ENCODE assay signal across 8 mouse cellular contexts in the genomic region with DNA sequence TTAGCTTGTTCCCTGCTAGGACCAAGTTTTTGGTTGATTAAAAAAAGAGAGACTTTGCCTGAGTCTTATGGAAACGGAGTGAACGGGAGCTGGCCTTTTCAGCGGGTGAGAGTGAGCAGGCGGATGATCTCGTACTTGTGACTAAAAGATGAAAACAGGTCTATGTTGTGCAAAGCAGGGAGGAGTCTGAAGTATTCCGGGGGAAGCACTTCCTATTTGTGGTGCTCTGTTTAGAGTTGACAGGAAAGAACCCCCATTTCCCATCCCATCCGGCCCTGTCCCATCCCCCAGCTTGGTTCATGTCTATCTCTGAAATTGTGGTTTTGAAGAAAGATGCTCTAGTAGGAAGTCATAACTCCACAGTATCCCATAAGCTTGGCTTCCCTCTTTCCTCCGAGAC. TPM values are rescaled to one million over a fixed set of nuclear protein-coding genes. Genes with fewer than 3 reads are reported as not detected.
A peak's percentile ranks its signal among the peaks of the same experiment; 100 is the strongest.
DNase-seq lines count a peak whose midpoint lies in the region; ATAC-seq and TF ChIP-seq lines count a peak whose summit lies in the region.

No protein-coding gene starts in this region.

- peaks cover 13% of the 10 kb centered on the region for H3K4me1 ChIP-seq in liver, adult 2 months (ENCODE audit: control insufficient read depth, insufficient read depth, low read length)
- H3K4me1 ChIP-seq in embryonic facial prominence, embryonic 13.5 days: peaks cover 21% of the 10 kb centered on the region
- H3K4me1 ChIP-seq in intestine, embryonic 16.5 days (ENCODE audit: control insufficient read depth, insufficient read depth, low read length): peaks cover 11% of the 10 kb centered on the region
- H3K4me1 ChIP-seq in neural tube, embryonic 14.5 days (ENCODE audit: control insufficient read depth, insufficient read depth, low read length): peaks cover 10% of the 10 kb centered on the region

- TF ChIP-seq POLR2A in liver, adult 2 months (IDR thresholded peaks at IDR 0.05; ENCODE audit: extremely low read depth, insufficient read depth, low read length): no peak

- ATAC-seq in embryonic facial prominence, embryonic 13.5 days (ENCODE audit: insufficient number of reproducible peaks, insufficient read depth, low FRiP score, low TSS enrichment, low read depth): no peak
- no peak for ATAC-seq in intestine, embryonic 16.5 days
- ATAC-seq in neural tube, embryonic 14.5 days (ENCODE audit: low read depth): no peak

- DNase-seq in liver, adult 2 months (ENCODE audit: extremely low read depth, low read depth, low spot score): no peak
- no peak for DNase-seq in liver
- no peak for DNase-seq in urinary bladder, postnatal 10 days (ENCODE audit: low spot score)
- no peak for DNase-seq in ovary, adult 18-20 months (ENCODE audit: low spot score)
- no peak for DNase-seq in right cerebral cortex, postnatal 25 days

- peak overlapping the region; percentile 98 for H3K4me2 ChIP-seq in embryonic facial prominence, embryonic 13.5 days
- peak overlapping the region; percentile 72 for H3K4me2 ChIP-seq in intestine, embryonic 16.5 days (ENCODE audit: low read depth, low read length)
- H3K4me2 ChIP-seq in neural tube, embryonic 14.5 days (ENCODE audit: low read depth, low read length): peak overlapping the region; percentile 71

- TF ChIP-seq CTCF in liver, adult 2 months (IDR thresholded peaks at IDR 0.05; ENCODE audit: low read depth, low read length): no peak

- peak overlapping the region; percentile 97 for H3K9ac ChIP-seq in liver, adult 2 months (ENCODE audit: low read depth, low read length)
- peak overlapping the region; percentile 87 for H3K9ac ChIP-seq in embryonic facial prominence, embryonic 13.5 days
- peak overlapping the region; percentile 89 for H3K9ac ChIP-seq in intestine, embryonic 16.5 days (ENCODE audit: low read depth, low read length)
- peak overlapping the region; percentile 72; the same call in 1 of the 2 replicates for H3K9ac ChIP-seq in neural tube, embryonic 14.5 days (replicated peaks; ENCODE audit: low read depth, low read length)

- H3K27me3 ChIP-seq in liver, adult 2 months (ENCODE audit: control insufficient read depth, insufficient read depth, low read length): no peaks in the 10 kb centered on the region
- H3K27me3 ChIP-seq in embryonic facial prominence, embryonic 13.5 days: no peaks in the 10 kb centered on the region
- no peaks in the 10 kb centered on the region for H3K27me3 ChIP-seq in intestine, embryonic 16.5 days (replicated peaks; ENCODE audit: control insufficient read depth, insufficient read depth, low read length)
- H3K27me3 ChIP-seq in neural tube, embryonic 14.5 days (ENCODE audit: control insufficient read depth, insufficient read depth, low read length): no peaks in the 10 kb centered on the region

- H3K27ac ChIP-seq in liver, adult 2 months (replicated peaks; ENCODE audit: insufficient read depth, low read depth, low read length): peak overlapping the region; percentile 98
- H3K27ac ChIP-seq in embryonic facial prominence, embryonic 13.5 days: no peak overlapping the region
- H3K27ac ChIP-seq in intestine, embryonic 16.5 days (ENCODE audit: low read length): no peak overlapping the region
- no peak overlapping the region for H3K27ac ChIP-seq in neural tube, embryonic 14.5 days (ENCODE audit: low read depth, low read length)

- peaks cover 21% of the 10 kb centered on the region for H3K36me3 ChIP-seq in liver, adult 2 months (ENCODE audit: control insufficient read depth, insufficient read depth, low read length)
- H3K36me3 ChIP-seq in embryonic facial prominence, embryonic 13.5 days: peaks cover 21% of the 10 kb centered on the region
- H3K36me3 ChIP-seq in intestine, embryonic 16.5 days (ENCODE audit: control insufficient read depth, insufficient read depth, low read length): peaks cover 11% of the 10 kb centered on the region; the same call in 1 of the 2 replicates
- peaks cover 3% of the 10 kb centered on the region; the same call in 1 of the 2 replicates for H3K36me3 ChIP-seq in neural tube, embryonic 14.5 days (ENCODE audit: control insufficient read depth, insufficient read depth, low read length)

- H3K4me3 ChIP-seq in liver, adult 2 months (ENCODE audit: insufficient read depth, low read depth, low read length): peak overlapping the region; percentile 97
- peak overlapping the region; percentile 99 for H3K4me3 ChIP-seq in embryonic facial prominence, embryonic 13.5 days
- H3K4me3 ChIP-seq in intestine, embryonic 16.5 days (ENCODE audit: low read length): peak overlapping the region; percentile 93
- H3K4me3 ChIP-seq in neural tube, embryonic 14.5 days (ENCODE audit: low read depth, low read length): peak overlapping the region; percentile 96

- no peaks in the 10 kb centered on the region for H3K9me3 ChIP-seq in embryonic facial prominence, embryonic 13.5 days
- no peaks in the 10 kb centered on the region for H3K9me3 ChIP-seq in intestine, embryonic 16.5 days (ENCODE audit: control insufficient read depth, low read length)
- H3K9me3 ChIP-seq in neural tube, embryonic 14.5 days (ENCODE audit: control insufficient read depth, low read length): no peaks in the 10 kb centered on the region

- WGBS in liver, adult 2 months: 5% methylated on average over 8 of the region's 8 CpGs
- WGBS in embryonic facial prominence, embryonic 13.5 days: 26% methylated on average over 8 of the region's 8 CpGs
- WGBS in intestine, embryonic 16.5 days: 21% methylated on average over 8 of the region's 8 CpGs
- 38% methylated on average over 8 of the region's 8 CpGs for WGBS in neural tube, embryonic 14.5 days

- H3K79me2 ChIP-seq in liver, adult 2 months (ENCODE audit: control insufficient read depth, insufficient read depth, low read length): peaks cover 32% of the 10 kb centered on the region

RNA-seq across cellular contexts. Expression of a gene that starts 1.1 kb away (rescaled TPM):
- 42.0 and 44.5 TPM in 2 replicates for total RNA-seq in liver, adult 2 months (2014; rRNA removed)
- polyA plus RNA-seq in liver, adult 2 months (2012; rRNA removed): 42.8 and 55.1 TPM in 2 replicates
- 46.1 and 47.8 TPM in 2 replicates for polyA plus RNA-seq in embryonic facial prominence, embryonic 13.5 days (2015; fragmentation: Nextera tagmentation; extraction: Ambion mirVana)
- polyA plus RNA-seq in intestine, embryonic 16.5 days (2015; fragmentation: Nextera tagmentation; extraction: Ambion mirVana): 76.1 and 80.0 TPM in 2 replicates
- polyA plus RNA-seq in neural tube, embryonic 14.5 days (2014; fragmentation: Nextera tagmentation; extraction: Ambion mirVana): 42.2 and 46.8 TPM in 2 replicates

RNA-seq across cellular contexts. Expression of a gene that starts 18.2 kb away (rescaled TPM):
- total RNA-seq in liver, adult 2 months (2014; rRNA removed): 5.1 and 6.0 TPM in 2 replicates
- 13.6 and 14.4 TPM in 2 replicates for polyA plus RNA-seq in liver, adult 2 months (2012; rRNA removed)
- 2.1 TPM in 2 replicates for polyA plus RNA-seq in embryonic facial prominence, embryonic 13.5 days (2015; fragmentation: Nextera tagmentation; extraction: Ambion mirVana)
- 1.6 TPM in 2 replicates for polyA plus RNA-seq in intestine, embryonic 16.5 days (2015; fragmentation: Nextera tagmentation; extraction: Ambion mirVana)
- polyA plus RNA-seq in neural tube, embryonic 14.5 days (2014; fragmentation: Nextera tagmentation; extraction: Ambion mirVana): 5.3 and 5.4 TPM in 2 replicates

RNA-seq across cellular contexts. Expression of a gene that starts 18.5 kb away (rescaled TPM):
- not detected in 2 replicates for total RNA-seq in liver, adult 2 months (2014; rRNA removed)
- polyA plus RNA-seq in liver, adult 2 months (2012; rRNA removed): 0.10 TPM in 1 of 2 replicates, not detected in the other
- 0.40 and 0.49 TPM in 2 replicates for polyA plus RNA-seq in embryonic facial prominence, embryonic 13.5 days (2015; fragmentation: Nextera tagmentation; extraction: Ambion mirVana)
- 0.11 and 0.12 TPM in 2 replicates for polyA plus RNA-seq in intestine, embryonic 16.5 days (2015; fragmentation: Nextera tagmentation; extraction: Ambion mirVana)
- polyA plus RNA-seq in neural tube, embryonic 14.5 days (2014; fragmentation: Nextera tagmentation; extraction: Ambion mirVana): 2.7 and 2.8 TPM in 2 replicates
